Mouse (Mus musculus) left cerebral cortex, postnatal 36 days (tissue): Measurements from ENCODE around the gene Slc12a8. TPM values are rescaled to one million over a fixed set of nuclear protein-coding genes. Genes with fewer than 3 reads are reported as not detected.

Experiments used
- DNase-seq, 2 experiments: peaks; one replicate each; pipeline ENCODE4 v3.0.0; 2021 to 2022; ENCODE audit warnings: low spot score in 2 of 2, mixed read lengths in 1 of 2
- intact Hi-C: fragments of 180-260 bp; cut with DNase I; formaldehyde crosslinking; loops from one replicate; pipeline ENCODE4 v1.15.1; 2025
- total RNA-seq, 2 experiments: library from RNA; stranded (reverse); gene quantifications; 2 replicates each; pipeline ENCODE4 v1.2.3; 2021

Gene Slc12a8
- total RNA-seq, 2 experiments from 2014 or later = 0.69 to 0.91 TPM

GRCm38 (mm10) chr16:33666226-33666625 is 149.1 kb downstream of the Slc12a8 start:
- no peak for DNase-seq
- intact Hi-C loops = no loop called here

- intact Hi-C loops = no loop called here
- no peak for DNase-seq
Observed at GRCm38 (mm10) chr16:33666985-33667538, 149.9 kb downstream of the Slc12a8 start.

- no peak for DNase-seq
- intact Hi-C loops = no loop called here
Observed at GRCm38 (mm10) chr16:33668448-33668847, 151.3 kb downstream of the Slc12a8 start.

GRCm38 (mm10) chr16:33669072-33669471 is 151.9 kb downstream of the Slc12a8 start:
- DNase-seq = no peak
- intact Hi-C loops = no loop called here

GRCm38 (mm10) chr16:33670340-33670739 is 153.2 kb downstream of the Slc12a8 start:
- DNase-seq = peak in 1 of 2 experiments; percentile 20
- intact Hi-C loops = no loop called here

- DNase-seq = no peak
- intact Hi-C loops = no loop called here
Observed at GRCm38 (mm10) chr16:33670933-33671332, 153.8 kb downstream of the Slc12a8 start.

GRCm38 (mm10) chr16:33672188-33672587 is 155.1 kb downstream of the Slc12a8 start:
- intact Hi-C loops = no loop called here

GRCm38 (mm10) chr16:33672643-33673042 is 155.5 kb downstream of the Slc12a8 start:
- no peak for DNase-seq
- intact Hi-C loops = no loop called here

More at GRCm38 (mm10) chr16:33672188-33672587, 155.1 kb downstream of the Slc12a8 start:
- no peak for DNase-seq

GRCm38 (mm10) chr16:33673530-33674109 is 156.5 kb downstream of the Slc12a8 start:
- no peak for DNase-seq
- intact Hi-C loops = no loop called here

GRCm38 (mm10) chr16:33675151-33675847 is 158.2 kb downstream of the Slc12a8 start:
- intact Hi-C loops = no loop called here
- no peak for DNase-seq

GRCm38 (mm10) chr16:33675848-33676184 is 158.7 kb downstream of the Slc12a8 start:
- no peak for DNase-seq
- intact Hi-C loops = no loop called here

GRCm38 (mm10) chr16:33676347-33677312 is 159.5 kb downstream of the Slc12a8 start:
- intact Hi-C loops = no loop called here
- no peak for DNase-seq

GRCm38 (mm10) chr16:33677313-33677690 is 160.2 kb downstream of the Slc12a8 start:
- intact Hi-C loops = no loop called here

GRCm38 (mm10) chr16:33677901-33678300 is 160.8 kb downstream of the Slc12a8 start:
- intact Hi-C loops = no loop called here
- no peak for DNase-seq

More at GRCm38 (mm10) chr16:33677313-33677690, 160.2 kb downstream of the Slc12a8 start:
- no peak for DNase-seq

GRCm38 (mm10) chr16:33680271-33680670 is 163.1 kb downstream of the Slc12a8 start:
- DNase-seq = no peak
- intact Hi-C loops = no loop called here

GRCm38 (mm10) chr16:33680816-33681215 is 163.7 kb downstream of the Slc12a8 start:
- DNase-seq = no peak
- intact Hi-C loops = no loop called here

GRCm38 (mm10) chr16:33681661-33682060 is 164.5 kb downstream of the Slc12a8 start:
- intact Hi-C loops = no loop called here
- no peak for DNase-seq

- no peak for DNase-seq
- intact Hi-C loops = no loop called here
Observed at GRCm38 (mm10) chr16:33682651-33683050, 165.5 kb downstream of the Slc12a8 start.

GRCm38 (mm10) chr16:33683206-33684161 is 166.4 kb downstream of the Slc12a8 start:
- intact Hi-C loops = no loop called here
- no peak for DNase-seq
